Mouse (Mus musculus): ENCODE results near the gene Neurl1a.

- no peak for TF ChIP-seq CTCF (IDR thresholded peaks at IDR 0.05; ENCODE audit: low read depth)
- TF ChIP-seq EP300 (IDR thresholded peaks at IDR 0.05; ENCODE audit: low read depth), result no peak
Measured at GRCm38 (mm10) chr19:47210432-47210831, 31.8 kb downstream of the Neurl1a start.
